8 mouse cellular contexts compared by ENCODE assay signal in the genomic region with DNA sequence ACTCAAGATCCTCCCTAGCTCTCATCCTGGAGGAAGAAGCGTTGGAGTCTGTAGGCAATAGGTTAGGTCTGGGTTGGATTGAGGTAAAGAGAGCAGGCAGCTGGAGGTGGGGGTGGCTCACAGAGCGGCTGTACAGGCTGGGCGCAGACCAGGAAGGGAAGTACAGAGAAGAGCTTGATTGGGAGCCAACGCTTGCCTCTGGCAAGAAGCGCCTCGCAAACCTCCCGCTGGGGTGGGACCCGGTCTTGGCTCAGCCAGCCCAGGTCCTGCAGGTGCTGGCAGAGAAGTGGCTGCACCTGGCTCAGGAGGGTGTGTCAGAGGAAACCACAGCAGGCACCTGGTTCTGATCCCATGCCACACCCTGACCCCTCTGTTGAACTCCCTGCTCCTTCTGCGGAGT.
DNase-seq lines count a peak whose midpoint lies in the region; ATAC-seq and TF ChIP-seq lines count a peak whose summit lies in the region.

No protein-coding gene starts in this region.

- H3K9ac ChIP-seq in heart, embryonic 12.5 days = no peak overlapping the region

- no peak for TF ChIP-seq CTCF in E14TG2a.4 (conservative IDR thresholded peaks at IDR 0.05; ENCODE audit: low read length)

- H3K36me3 ChIP-seq in E14TG2a.4 (ENCODE audit: insufficient read depth, low read length) = no peaks in the 10 kb centered on the region
- H3K36me3 ChIP-seq in heart, embryonic 12.5 days = no peaks in the 10 kb centered on the region
- H3K36me3 ChIP-seq in megakaryocyte, embryonic 14.5 days (replicated peaks; ENCODE audit: low read length) = no peaks in the 10 kb centered on the region

- no peaks in the 10 kb centered on the region for H3K9me3 ChIP-seq in E14TG2a.4 (ENCODE audit: low read length)
- no peaks in the 10 kb centered on the region for H3K9me3 ChIP-seq in heart, embryonic 12.5 days (replicated peaks)
- 0 out of 2 replicates have a peak, but pooled peaks cover 3% of the 10 kb centered on the region for H3K9me3 ChIP-seq in megakaryocyte, embryonic 14.5 days

- H3K27me3 ChIP-seq in E14TG2a.4 (ENCODE audit: insufficient read depth, low read length) = peaks cover 12% of the 10 kb centered on the region; the same call in 1 of the 2 replicates
- 0 out of 2 replicates have a peak, but pooled peaks cover 3% of the 10 kb centered on the region for H3K27me3 ChIP-seq in heart, embryonic 12.5 days (replicated peaks)
- peaks cover 28% of the 10 kb centered on the region for H3K27me3 ChIP-seq in megakaryocyte, embryonic 14.5 days (replicated peaks)

- 32% methylated on average over 9 of the region's 9 CpGs for WGBS in heart, embryonic 12.5 days

- DNase-seq in cerebellum, adult 9-11 months = peak; percentile 6
- no peak for DNase-seq in cerebellum, adult 11-12 months
- peak; percentile 59 for DNase-seq in kidney, postnatal 14 days
- peak; percentile 56 to 71 for DNase-seq in urinary bladder, postnatal 36 days (ENCODE audit: low spot score in 2 of 2)
- DNase-seq in right cerebral cortex, adult 18-20 months = no peak

- peak overlapping the region; percentile 50 for H3K4me3 ChIP-seq in E14TG2a.4 (replicated peaks; ENCODE audit: low read length)
- H3K4me3 ChIP-seq in heart, embryonic 12.5 days = no peak overlapping the region
- H3K4me3 ChIP-seq in megakaryocyte, embryonic 14.5 days (replicated peaks) = peak overlapping the region; percentile 33

- no peak overlapping the region for H3K27ac ChIP-seq in heart, embryonic 12.5 days (ENCODE audit: poor library complexity, severe bottlenecking)

- H3K4me1 ChIP-seq in E14TG2a.4 (replicated peaks; ENCODE audit: low read depth, low read length) = peaks cover 60% of the 10 kb centered on the region
- peaks cover 9% of the 10 kb centered on the region; the same call in 1 of the 2 replicates for H3K4me1 ChIP-seq in heart, embryonic 12.5 days (replicated peaks)
- peaks cover 14% of the 10 kb centered on the region; the same call in 1 of the 2 replicates for H3K4me1 ChIP-seq in megakaryocyte, embryonic 14.5 days

- H3K4me2 ChIP-seq in heart, embryonic 12.5 days = peak overlapping the region; percentile 30; the same call in 1 of the 2 replicates

- no peak for ATAC-seq in heart, embryonic 12.5 days (ENCODE audit: insufficient number of reproducible peaks, low FRiP score)

Comparison
In these comparisons a context has a peak if more than half of its experiments do, and no peak if none do; other contexts are left out.
1. DNase-seq: peak in cerebellum, adult 9-11 months (single experiment), kidney, postnatal 14 days (single experiment) and urinary bladder, postnatal 36 days (2 of 2); none in cerebellum, adult 11-12 months (single experiment) and right cerebral cortex, adult 18-20 months (single experiment).